Mouse (Mus musculus) kidney, embryonic 16.5 days (tissue): ENCODE measurements around the gene Etv6. TPM values are rescaled to one million over a fixed set of nuclear protein-coding genes. Genes with fewer than 3 reads are reported as not detected.

Source experiments
- ATAC-seq: fragments of 200-750 bp; cut with Nextera tagmentation; 2 replicates; pipeline ENCODE4 v1.8.0; 2017; ENCODE audit warnings: moderate TSS enrichment; ENCODE audit not compliant: low FRiP score, low TSS enrichment
- H3K27ac ChIP-seq: fragments of 300-500 bp; sonication (generic); 2 replicates; pipeline ENCODE4 v1.5.1; 2014; ENCODE audit warnings: low read length
- H3K27me3 ChIP-seq: fragments of 300-500 bp; sonication (generic); 2 replicates; pipeline ENCODE4 v1.6.1; 2014; ENCODE audit warnings: low read length, control low read depth, mixed read lengths; ENCODE audit not compliant: insufficient read depth
- H3K36me3 ChIP-seq: fragments of 300-500 bp; sonication (generic); 2 replicates; pipeline ENCODE4 v1.6.1; 2014; ENCODE audit warnings: low read length, control low read depth, mixed read lengths; ENCODE audit not compliant: insufficient read depth
- H3K4me1 ChIP-seq: fragments of 300-500 bp; sonication (generic); 2 replicates; pipeline ENCODE4 v1.6.1; 2014; ENCODE audit warnings: low read length, control low read depth, mixed read lengths; ENCODE audit not compliant: insufficient read depth
- H3K4me2 ChIP-seq: fragments of 300-500 bp; sonication (generic); replicated peaks from 2 replicates; pipeline ENCODE4 v1.6.1; 2014; ENCODE audit warnings: low read depth, low read length
- H3K4me3 ChIP-seq: fragments of 300-500 bp; sonication (generic); 2 replicates; pipeline ENCODE4 v1.5.1; 2014; ENCODE audit warnings: mild to moderate bottlenecking, low read length
- H3K9ac ChIP-seq: fragments of 300-500 bp; sonication (generic); replicated peaks from 2 replicates; pipeline ENCODE4 v1.6.1; 2014; ENCODE audit warnings: low read length
- H3K9me3 ChIP-seq: fragments of 300-500 bp; sonication (generic); 2 replicates; pipeline ENCODE4 v1.6.1; 2016; ENCODE audit warnings: low read length, control low read depth
- WGBS: fragments of 180-500 bp; shearing (Covaris S2); extraction: QIAGEN DNeasy Blood & Tissue Kit; methylation state at CpG from one replicate; pipeline ENCODE4 v1.1.7; 2014; 5-methylcytosine and 5-hydroxymethylcytosine counted together
- polyA plus RNA-seq: library from polyadenylated mRNA; unstranded; fragments of >200 nt; fragmentation: Nextera tagmentation; extraction: Ambion mirVana; gene quantifications from 2 replicates; pipeline ENCODE4 v1.2.1, GENCODE M21; 2015

The Etv6 gene
- polyA plus RNA-seq, 1 experiment from 2014 or later = 12.6 TPM

DNA sequence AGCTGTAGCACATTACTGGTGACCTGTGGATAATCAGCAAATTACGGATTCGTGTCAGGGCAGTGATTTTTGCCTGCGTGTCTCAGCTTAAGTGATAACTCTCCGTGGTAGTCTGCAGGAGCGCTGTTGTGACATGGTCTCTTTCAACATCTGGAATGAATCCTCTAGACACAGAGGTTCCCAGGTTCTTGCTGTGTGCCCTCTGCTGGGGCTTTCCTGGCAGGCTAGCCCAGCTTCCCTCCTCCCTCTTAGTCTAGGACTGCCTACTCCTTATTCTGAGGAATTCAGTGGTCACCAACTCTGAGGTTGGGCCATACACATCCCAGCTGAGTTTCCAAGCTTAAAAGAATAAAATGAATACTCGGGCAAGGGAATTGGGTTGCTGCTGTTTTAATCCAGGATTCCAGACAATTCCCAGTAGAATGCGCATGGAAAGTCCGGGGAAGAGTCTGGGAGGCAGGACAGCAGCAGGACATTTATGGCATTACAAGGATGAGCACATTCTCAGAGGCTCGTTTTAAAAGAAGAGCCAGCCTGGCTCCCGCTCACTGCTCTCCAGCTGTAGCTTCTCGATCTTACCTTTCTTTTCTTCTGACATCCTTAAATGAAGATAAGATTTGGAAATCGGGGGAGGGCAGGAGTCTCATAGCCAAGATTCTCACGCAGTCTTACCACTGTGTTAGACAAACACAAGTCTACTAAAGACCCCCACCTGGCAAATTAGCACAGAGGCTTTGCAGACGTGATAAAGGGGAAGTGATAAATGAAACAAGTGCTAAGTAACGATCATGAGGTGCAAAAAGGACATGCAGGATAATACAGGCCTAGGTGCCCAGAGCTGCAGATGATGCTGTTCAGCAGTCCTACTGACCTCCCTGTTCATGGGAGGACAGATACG lies 105.5 kb downstream of the Etv6 start:
- H3K4me2 ChIP-seq = no peak overlapping the region
- H3K9me3 ChIP-seq = no peaks in the 10 kb centered on the region
- 60% methylated on average over 16 of the region's 16 CpGs for WGBS
- no peaks in the 10 kb centered on the region for H3K27me3 ChIP-seq
- no peak overlapping the region for H3K9ac ChIP-seq
- no peak overlapping the region for H3K27ac ChIP-seq
- H3K4me1 ChIP-seq = peaks cover 47% of the 10 kb centered on the region
- no peak overlapping the region for H3K4me3 ChIP-seq
- ATAC-seq = no peak
- peaks cover 17% of the 10 kb centered on the region; the same call in 1 of the 2 replicates for H3K36me3 ChIP-seq

DNA sequence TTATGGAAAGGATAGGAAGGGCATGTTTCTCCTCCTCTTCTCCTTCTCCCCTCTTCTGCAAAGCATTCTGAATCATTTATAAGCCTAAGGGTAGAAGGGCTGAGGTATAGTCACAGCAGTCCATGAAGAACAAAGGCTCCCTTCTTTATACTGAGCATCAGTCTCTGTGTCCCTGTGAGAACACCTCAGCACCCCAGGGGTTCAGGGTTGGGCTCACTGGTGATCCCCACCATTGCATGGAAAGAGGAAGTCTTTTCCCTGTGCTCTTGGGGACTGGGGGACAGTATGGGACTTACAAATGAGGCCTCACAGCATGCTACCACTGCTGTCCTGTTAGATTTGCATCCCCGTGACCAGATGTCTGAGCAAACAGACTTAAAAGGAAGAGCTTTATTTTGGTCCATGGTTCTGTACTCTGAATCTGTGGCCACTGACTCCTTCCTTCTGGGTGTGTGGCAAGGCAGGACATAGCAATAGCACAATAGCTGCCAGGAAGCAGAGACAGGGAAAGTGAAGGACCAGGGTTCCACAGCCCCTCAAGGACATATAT lies 106.2 kb downstream of the Etv6 start:
- WGBS = 78% methylated on average over 1 of the region's 1 CpGs
- Histone ChIP-seq H3K9me3 (no peaks in the 10 kb centered on the region), H3K9ac (no peak overlapping the region), H3K4me1 (peaks cover 49% of the 10 kb centered on the region), H3K27ac (no peak overlapping the region), H3K4me3 (no peak overlapping the region), H3K36me3 (peaks cover 17% of the 10 kb centered on the region; the same call in 1 of the 2 replicates), H3K4me2 (no peak overlapping the region), H3K27me3 (no peaks in the 10 kb centered on the region)
- no peak for ATAC-seq

DNA sequence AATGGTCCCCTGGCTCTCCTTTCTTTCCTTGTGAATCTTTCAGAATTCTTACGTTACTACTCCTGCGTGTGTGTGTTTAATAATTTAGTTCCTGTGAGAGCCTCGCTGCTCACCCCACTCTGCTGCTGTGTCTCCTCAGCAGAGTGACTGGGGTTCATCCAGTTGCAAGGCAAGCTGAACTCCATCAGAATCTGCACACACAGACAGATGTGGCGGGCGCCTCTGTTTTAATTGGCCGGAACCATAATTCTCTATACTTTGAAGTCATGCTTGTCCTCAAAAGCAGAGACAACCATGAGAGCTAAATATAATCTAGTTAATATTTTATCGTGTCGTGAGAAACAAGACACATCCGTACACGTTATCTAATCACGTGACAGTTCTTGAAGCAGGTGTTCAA lies 107.2 kb downstream of the Etv6 start:
- Histone ChIP-seq H3K4me1 (peaks cover 52% of the 10 kb centered on the region), H3K27me3 (no peaks in the 10 kb centered on the region), H3K36me3 (peaks cover 17% of the 10 kb centered on the region; the same call in 1 of the 2 replicates), H3K9ac (no peak overlapping the region), H3K4me3 (no peak overlapping the region), H3K4me2 (no peak overlapping the region), H3K27ac (no peak overlapping the region), H3K9me3 (no peaks in the 10 kb centered on the region)
- 60% methylated on average over 11 of the region's 11 CpGs for WGBS
- peak; percentile 36; the same call in 1 of the 2 replicates for ATAC-seq

DNA sequence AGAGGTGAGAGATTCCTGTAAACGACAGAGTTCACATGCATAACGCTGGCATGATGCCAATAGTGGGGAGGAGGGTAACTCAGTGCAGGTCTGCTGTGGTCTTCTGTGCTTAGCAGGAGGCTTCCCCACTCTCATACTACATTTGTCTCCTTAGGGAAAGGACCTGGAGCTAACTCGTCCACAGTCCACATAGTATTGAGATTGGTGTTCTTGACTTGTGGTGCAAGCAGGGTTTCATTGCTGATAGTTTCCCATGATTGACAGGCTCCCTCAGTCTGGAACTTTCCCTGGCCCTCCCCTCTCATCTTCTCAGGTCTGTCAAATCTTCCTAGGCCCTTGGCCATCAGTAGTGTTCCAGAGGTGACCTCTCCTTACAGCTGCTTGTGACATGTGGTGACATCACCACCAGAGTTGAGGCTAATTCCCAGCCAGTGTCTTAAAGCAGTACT lies 108.2 kb downstream of the Etv6 start:
- Histone ChIP-seq H3K9ac (no peak overlapping the region), H3K4me1 (peaks cover 61% of the 10 kb centered on the region), H3K4me2 (no peak overlapping the region), H3K4me3 (no peak overlapping the region), H3K27ac (peak overlapping the region; percentile 72), H3K36me3 (peaks cover 13% of the 10 kb centered on the region; the same call in 1 of the 2 replicates), H3K9me3 (no peaks in the 10 kb centered on the region), H3K27me3 (no peaks in the 10 kb centered on the region)
- 60% methylated on average over 3 of the region's 3 CpGs for WGBS
- ATAC-seq = 0 out of 2 replicates have a peak, but pooled peaks have one; percentile 32

DNA sequence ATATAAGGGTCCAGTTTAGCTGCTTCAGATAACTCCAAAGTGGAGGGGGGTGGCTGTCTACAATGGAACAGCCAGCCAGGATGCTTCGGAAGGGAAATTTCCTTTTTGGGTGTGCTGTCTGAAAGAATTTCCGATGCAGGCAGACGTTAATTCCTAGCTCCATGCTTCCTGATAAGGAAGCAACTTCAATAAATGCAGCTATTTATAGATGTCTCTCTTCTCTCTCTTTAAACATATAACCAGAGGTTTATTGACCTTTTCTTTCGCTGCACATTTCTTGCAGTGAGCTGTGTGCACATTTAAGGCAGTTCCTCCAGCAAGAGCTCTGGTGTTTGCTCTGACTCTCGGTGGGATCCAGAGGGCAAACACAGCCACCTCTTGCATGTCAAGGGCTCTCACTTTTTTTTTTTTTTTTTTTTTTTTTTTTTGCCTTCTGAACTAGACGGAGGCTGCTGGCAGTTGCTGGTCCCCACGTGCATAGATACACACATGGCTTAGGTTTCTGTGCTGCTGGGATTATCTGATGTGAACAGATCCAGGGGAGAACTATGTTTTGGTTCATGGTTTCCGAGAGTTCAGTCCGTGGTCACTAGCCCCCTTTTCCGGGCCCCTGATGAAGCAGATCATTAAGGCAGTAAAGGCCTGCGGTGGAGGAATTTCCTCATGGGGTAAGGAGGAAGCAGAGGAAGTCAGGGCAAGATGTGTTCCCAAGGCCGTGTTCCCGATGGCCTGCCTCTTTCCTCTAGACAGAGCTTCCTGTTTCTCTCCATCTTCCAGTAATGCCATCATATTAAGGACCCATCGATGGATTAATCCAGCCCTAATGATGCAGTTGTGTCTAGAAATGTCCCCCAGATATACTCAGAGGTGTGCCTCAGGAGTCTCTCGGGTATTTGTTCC lies 109.0 kb downstream of the Etv6 start:
- peak overlapping the region; percentile 72 for H3K27ac ChIP-seq
- no peak overlapping the region for H3K4me2 ChIP-seq
- peaks cover 64% of the 10 kb centered on the region for H3K4me1 ChIP-seq
- H3K36me3 ChIP-seq = 0 out of 2 replicates have a peak, but pooled peaks cover 10% of the 10 kb centered on the region
- H3K9me3 ChIP-seq = no peaks in the 10 kb centered on the region
- no peak for ATAC-seq
- no peaks in the 10 kb centered on the region for H3K27me3 ChIP-seq
- WGBS = 50% methylated on average over 15 of the region's 15 CpGs
- H3K9ac ChIP-seq = no peak overlapping the region
- H3K4me3 ChIP-seq = no peak overlapping the region

DNA sequence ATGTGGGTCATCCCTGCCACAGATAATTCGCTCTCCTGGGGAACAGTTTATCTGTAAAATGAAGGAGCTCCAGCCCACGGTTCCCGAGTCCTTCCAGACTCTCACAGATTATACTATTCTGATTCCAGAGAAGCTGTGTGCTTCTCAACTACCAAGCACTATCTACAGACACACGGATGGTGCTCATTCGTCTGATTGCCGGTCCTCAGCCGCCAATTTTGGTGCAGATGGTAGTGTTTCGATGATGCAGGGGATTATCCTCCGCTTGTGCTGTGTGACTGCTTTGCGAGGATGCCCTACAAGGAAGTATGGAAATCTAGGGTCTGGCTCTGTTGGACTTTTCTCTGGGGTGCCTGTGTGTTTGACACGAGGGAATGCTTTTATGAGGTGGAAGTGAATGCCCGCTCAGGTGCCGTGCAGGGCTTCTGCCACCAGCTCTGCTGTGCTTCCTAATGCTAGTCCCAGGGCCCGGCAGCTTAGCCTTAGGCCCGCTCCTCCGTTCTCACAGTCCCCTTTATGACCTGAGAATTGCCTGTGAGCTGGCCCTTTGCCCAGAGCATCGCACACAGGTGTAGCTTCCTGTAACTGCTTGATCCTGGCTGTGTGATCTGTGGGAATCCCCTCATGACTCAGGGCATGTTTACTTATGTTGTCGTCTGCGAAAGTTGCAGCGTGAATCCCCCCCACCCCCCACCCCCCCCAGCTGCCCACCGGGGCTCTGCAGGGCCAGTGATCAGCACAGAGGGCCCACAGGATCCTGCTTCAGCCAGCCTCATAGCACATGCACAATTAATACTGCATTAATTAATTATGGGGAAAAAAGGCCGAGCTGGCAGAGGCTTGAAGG lies 112.3 kb downstream of the Etv6 start:
- Histone ChIP-seq H3K4me1 (peaks cover 58% of the 10 kb centered on the region), H3K9ac (0 out of 2 replicates have a peak overlapping the region, but pooled peaks have one; percentile 25), H3K9me3 (no peaks in the 10 kb centered on the region), H3K36me3 (0 out of 2 replicates have a peak, but pooled peaks cover 10% of the 10 kb centered on the region), H3K27me3 (no peaks in the 10 kb centered on the region), H3K27ac (peak overlapping the region; percentile 13; the same call in 1 of the 2 replicates), H3K4me2 (no peak overlapping the region), H3K4me3 (no peak overlapping the region)
- ATAC-seq = peak; percentile 24
- 54% methylated on average over 22 of the region's 22 CpGs for WGBS

DNA sequence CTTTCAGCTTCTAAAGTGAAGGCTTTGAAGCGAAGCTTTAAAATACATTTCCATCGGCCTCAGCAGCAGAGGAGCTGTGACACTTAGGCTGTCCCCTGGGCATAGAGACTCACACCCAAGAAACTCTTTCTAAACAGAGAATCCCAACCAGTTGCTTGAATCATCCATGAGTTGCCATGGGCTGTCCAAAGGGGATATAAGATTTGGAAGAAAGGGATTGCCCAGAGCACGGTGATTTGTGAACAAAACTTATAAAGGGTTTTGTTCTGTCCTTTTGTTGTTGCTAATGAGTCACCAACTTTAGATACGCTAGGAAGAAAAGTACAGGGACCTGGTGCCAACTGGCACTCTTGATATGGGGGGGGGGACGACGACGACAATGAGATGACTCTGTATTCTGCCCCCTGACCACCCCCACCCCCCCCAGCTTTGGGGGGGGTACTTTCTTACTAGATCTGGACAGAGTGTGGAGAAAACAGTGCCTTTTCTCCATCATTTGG lies 113.0 kb downstream of the Etv6 start:
- H3K9ac ChIP-seq = no peak overlapping the region
- no peaks in the 10 kb centered on the region for H3K27me3 ChIP-seq
- H3K4me3 ChIP-seq = no peak overlapping the region
- no peak overlapping the region for H3K27ac ChIP-seq
- peaks cover 52% of the 10 kb centered on the region for H3K4me1 ChIP-seq
- no peak for ATAC-seq
- no peak overlapping the region for H3K4me2 ChIP-seq
- 0 out of 2 replicates have a peak, but pooled peaks cover 10% of the 10 kb centered on the region for H3K36me3 ChIP-seq
- 73% methylated on average over 7 of the region's 7 CpGs for WGBS
- H3K9me3 ChIP-seq = no peaks in the 10 kb centered on the region

DNA sequence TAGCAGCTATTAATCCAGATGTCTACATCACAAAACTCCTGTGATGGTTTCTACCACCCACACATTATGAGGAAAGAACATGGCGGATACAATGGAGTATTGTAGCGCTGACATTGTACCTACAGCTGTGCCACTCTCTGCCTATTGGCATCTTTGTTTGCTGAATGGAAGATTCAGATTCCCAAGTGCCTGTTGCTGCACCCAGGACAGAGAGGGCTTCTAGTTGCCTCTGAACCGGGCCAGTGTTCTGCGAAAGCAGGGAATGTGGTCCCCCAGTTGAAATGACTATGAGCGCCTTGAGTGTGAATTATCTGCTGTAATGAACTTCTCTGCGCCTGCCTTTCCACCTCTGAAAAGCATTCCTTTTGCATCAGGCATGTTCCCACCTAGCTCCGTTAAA lies 114.1 kb downstream of the Etv6 start:
- Histone ChIP-seq H3K36me3 (0 out of 2 replicates have a peak, but pooled peaks cover 9% of the 10 kb centered on the region), H3K9me3 (no peaks in the 10 kb centered on the region), H3K27ac (no peak overlapping the region), H3K27me3 (no peaks in the 10 kb centered on the region), H3K9ac (no peak overlapping the region), H3K4me3 (no peak overlapping the region), H3K4me2 (no peak overlapping the region), H3K4me1 (peaks cover 41% of the 10 kb centered on the region)
- ATAC-seq = no peak
- WGBS = 95% methylated on average over 7 of the region's 7 CpGs
